Mouse (Mus musculus): ENCODE measurements around the gene Epb41l3.

Epb41l3 gene

GRCm38 (mm10) chr17:69075501-69076237, at the start of gene Epb41l3:
Epb41l3 (plus strand) TSS chr17:69075683.
- peak; percentile 86 for DNase-seq (ENCODE audit: low spot score)

- no peak for DNase-seq (ENCODE audit: low spot score)
Observed at GRCm38 (mm10) chr17:69038760-69039675, 36.5 kb upstream of the Epb41l3 start.

DNA sequence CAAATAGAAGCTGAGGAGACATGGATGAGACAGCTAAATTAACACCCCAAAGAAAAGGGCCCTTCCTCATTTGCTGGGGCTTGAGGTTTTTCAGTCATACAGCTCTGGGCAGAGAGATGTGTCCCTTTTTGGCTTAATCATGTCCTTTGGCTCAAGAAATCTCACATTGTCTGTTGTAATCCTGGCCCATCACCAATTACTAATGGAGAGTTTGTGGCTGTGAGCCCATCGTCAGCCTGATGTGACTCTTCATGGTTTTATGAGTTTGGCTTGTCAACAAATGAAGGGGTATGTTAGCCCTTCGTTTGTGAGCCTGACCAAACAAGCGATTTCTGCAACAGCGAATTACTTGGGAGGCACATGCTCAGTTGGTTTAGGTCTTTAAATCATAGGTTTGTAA, 34.0 kb upstream of the Epb41l3 start:
- no peak for DNase-seq (ENCODE audit: low spot score)

DNA sequence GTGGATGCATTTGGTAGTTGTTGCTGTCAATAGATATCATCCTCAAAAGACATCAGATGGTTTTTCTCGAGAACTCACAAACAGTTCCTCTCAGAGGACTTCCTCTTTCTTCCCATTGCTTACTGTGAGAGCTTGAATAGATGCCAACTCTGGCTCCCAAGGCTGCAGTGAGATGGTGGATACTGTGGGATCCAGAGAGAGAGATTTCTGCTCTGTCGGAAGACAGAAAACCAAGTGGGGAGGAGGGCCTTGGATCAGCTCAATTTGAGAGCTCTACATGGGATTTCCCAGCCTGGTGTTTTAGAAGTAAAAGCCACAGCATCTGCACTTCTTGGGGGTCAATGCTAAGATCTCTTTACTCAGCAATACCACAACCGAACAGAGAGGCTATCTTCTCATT, 26.7 kb upstream of the Epb41l3 start:
- DNase-seq (ENCODE audit: low spot score): no peak

GRCm38 (mm10) chr17:69054029-69054428, 21.5 kb upstream of the Epb41l3 start:
- no peak for DNase-seq (ENCODE audit: low spot score)

- DNase-seq (ENCODE audit: low spot score): no peak
Observed at GRCm38 (mm10) chr17:69059760-69060159, 15.7 kb upstream of the Epb41l3 start.

GRCm38 (mm10) chr17:69060388-69060787, 15.1 kb upstream of the Epb41l3 start:
- DNase-seq (ENCODE audit: low spot score): no peak

DNA sequence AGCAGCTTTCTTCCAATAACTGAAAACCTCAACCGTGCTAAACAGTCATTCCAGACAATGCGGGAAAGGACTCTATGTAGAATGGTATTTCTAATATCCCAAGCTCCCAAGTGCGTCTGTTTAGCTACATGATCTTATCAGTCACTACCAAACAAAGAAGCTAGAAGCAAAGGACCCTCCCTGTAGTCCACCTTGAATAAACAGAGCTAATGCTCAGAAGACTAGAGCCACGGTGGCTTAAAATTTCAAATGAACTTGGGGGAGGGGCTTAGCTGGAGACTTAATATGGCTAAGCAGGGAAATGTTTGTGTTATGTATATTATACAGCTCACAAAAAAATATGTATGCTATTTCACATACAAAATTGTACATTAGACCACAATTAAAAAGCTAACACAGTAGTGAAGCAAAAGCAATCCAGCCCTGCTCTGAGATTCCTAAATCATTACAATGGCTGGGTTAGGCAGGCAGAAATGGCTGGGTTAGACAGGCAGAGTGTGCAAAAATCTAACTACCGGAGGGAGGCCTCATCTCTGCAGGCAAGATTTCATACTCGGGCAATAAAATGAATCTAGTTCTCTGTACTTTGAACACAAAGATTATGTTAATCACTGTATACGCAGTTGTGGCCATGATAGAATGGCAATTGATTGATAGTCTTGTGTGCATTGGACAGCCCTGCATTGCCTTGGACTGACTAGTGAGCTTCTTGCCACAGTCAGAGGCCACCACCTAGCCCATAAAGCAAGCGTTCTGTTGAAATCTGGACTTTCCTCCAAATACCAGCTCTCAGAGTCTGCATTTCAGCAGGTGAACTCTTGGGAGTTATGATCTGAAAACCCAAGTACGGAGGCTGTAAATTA, 13.4 kb upstream of the Epb41l3 start:
- DNase-seq (ENCODE audit: low spot score): no peak

DNA sequence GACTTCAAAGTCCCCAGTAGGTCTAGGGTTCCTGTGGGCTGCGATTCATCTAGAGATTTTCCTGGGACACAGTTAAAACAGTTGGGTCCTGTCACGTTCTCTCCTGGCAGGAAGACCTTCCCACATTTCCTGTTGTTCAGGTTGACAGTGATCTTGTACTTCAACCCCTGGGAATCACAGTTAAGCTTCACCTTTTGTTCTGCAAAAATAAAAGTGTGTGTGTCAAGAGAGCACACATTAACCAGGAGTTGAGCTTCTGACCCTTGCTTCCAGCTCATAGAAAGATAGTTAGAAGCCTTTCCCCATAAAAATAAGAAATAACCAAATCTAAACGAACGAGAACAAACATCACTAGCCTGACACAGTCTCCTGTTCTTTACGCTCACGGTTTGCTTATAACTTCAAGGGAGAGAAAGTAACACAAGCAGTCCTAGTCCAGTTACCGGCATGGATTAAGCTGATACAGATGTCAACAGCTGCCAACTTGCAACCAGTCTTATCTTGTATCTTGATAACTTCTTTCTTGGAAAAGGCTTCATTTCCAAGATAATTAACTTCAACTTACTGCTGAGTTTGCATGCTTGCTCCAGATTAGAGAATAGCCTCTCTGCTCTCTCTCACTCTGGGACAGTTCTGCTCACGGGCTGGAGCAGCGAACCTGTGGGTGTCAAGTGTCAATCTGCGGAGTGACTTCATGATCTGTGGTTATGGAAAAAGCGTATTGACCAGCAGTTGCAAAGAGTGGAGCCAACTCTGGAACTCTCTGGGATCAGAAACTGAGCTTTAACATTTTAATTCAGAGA, 7.3 kb upstream of the Epb41l3 start:
- no peak for DNase-seq (ENCODE audit: low spot score)

- no peak for DNase-seq (ENCODE audit: low spot score)
Observed at GRCm38 (mm10) chr17:69074095-69074494, 1.4 kb upstream of the Epb41l3 start.

DNA sequence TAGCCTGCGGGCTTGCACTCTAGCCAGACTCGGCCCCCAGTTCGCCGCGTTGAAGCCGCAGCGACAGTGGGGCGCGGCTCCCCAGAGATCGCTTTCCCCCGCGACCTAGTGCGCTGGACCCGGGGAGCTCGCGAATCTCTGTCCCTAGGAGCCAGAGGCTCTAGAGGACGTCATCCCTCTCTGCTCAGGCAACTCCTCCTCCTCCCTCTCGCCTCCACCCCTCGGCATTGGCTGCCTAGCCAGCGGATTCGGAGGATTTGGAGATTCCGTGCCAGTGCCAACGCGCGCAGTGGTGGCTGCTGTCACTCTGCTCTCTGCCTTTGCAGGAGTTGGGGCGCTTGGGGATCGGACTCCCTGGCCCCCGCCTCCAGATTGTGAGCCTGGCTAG, 749 bp downstream of the Epb41l3 start:
- DNase-seq (ENCODE audit: low spot score): peak; percentile 78

DNA sequence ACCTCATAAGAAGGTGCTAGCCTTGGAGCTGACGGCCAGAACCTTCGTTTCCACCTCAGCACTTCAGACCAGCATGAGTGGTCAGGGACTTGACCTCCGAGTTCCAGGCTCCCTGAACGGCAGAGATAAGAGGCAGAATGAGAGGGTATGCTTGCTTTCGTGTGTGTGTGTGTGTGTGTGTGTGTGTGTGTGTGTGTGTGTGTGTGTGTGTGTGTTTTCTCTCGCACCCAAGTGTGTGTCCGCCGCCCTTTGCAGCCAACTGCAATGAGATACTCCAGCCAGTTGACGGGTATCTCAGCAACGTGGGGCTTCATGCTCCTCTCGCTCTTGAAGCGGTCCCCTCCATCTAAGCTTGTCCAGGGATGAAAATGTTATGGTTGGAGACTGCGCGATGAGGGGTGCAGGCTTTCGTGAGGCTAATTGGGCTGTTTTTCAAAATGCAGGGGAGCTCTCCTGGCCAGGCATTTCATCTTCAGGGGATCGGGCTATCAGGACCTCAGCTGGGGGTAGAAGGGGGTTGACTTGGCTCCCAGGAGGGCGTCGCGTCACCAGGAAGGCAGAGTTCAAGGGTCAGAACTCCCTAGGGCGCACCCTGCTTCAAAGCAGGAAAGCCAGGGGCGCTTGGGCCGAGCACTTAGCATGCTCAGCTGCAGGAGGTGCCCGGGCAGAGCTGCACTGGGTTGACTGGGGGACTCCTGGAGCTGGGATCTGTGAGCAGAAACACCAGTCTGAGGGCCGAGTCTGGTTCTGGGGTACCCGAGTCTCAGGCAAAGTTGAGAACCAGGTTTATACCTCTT, 1.5 kb downstream of the Epb41l3 start:
- DNase-seq (ENCODE audit: low spot score): no peak

GRCm38 (mm10) chr17:69077544-69077920, 2.0 kb downstream of the Epb41l3 start:
- DNase-seq (ENCODE audit: low spot score): no peak

- no peak for DNase-seq (ENCODE audit: low spot score)
Observed at GRCm38 (mm10) chr17:69082316-69082715, 6.8 kb downstream of the Epb41l3 start.

- DNase-seq (ENCODE audit: low spot score): no peak
Observed at GRCm38 (mm10) chr17:69091618-69092017, 16.1 kb downstream of the Epb41l3 start.

- no peak for DNase-seq (ENCODE audit: low spot score)
Observed at GRCm38 (mm10) chr17:69097068-69097467, 21.6 kb downstream of the Epb41l3 start.

DNA sequence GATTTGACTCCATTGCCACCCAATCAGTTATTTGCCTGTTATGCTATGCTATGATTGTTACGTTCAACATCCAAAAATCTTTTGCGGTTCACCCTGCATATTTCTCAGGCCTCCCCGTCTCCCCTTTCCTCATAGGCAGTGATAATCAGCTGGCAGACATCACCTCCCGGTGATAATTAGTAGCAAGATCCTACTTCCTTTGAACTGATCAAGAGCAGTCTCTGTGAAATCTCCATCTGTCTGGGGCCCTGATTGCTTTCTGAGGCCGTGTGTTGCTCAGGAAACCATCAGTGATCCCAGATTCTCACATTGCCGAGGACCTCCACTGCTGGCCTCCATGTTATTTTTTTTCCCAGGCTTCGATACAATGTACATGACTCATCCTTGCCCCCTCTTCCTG, 22.5 kb downstream of the Epb41l3 start:
- no peak for DNase-seq (ENCODE audit: low spot score)

DNA sequence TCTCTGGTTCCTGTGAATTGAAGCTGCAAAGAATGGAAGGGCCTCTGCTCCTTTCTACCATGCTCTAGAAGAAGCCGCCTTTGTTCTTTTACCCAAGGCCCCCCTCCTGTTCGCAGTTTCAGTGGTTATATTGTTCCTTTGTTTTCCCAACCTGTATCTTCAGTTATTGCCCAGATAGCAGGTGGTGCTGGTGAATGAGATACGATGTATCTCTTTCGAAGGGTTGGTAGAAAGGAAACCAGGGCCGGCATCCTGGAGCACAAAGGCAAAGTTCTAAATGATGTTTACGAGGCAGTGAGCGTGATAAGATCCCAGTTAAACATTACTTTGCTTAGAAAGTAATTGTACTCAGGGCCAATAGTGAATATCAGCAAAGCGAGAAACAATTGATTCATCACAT, 27.8 kb downstream of the Epb41l3 start:
- DNase-seq (ENCODE audit: low spot score): no peak

- DNase-seq (ENCODE audit: low spot score): no peak
Observed at GRCm38 (mm10) chr17:69105035-69105798, 29.7 kb downstream of the Epb41l3 start.
